8 mouse cellular contexts compared by ENCODE assay signal in the genomic region with DNA sequence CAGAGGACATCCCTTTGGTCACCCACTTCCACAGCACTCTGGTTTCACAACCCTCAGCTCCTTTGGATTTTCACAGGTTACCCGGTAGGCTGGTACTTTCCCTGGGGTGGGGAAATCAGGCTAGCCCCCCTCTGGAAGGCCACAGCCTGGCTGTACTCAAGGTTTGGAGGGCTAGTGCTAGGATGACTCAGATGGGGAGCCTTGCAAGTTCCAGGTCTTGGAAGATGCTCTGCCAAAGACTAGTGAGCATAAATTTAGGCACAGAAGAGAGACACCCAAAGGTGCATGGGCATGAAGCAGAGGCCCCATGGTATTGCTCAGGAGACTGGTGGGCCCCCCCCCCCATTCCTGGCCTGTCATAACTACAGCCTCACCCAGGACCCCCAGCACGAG. TPM values are rescaled to one million over a fixed set of nuclear protein-coding genes. Genes with fewer than 3 reads are reported as not detected.
DNase-seq lines count a peak whose midpoint lies in the region; ATAC-seq and TF ChIP-seq lines count a peak whose summit lies in the region.

No protein-coding gene starts in this region.

- H3K27ac ChIP-seq in heart, embryonic 13.5 days (replicated peaks): no peak overlapping the region
- peak overlapping the region; percentile 79 for H3K27ac ChIP-seq in forebrain, embryonic 15.5 days (replicated peaks)
- H3K27ac ChIP-seq in liver, postnatal 0 days (ENCODE audit: low read depth): no peak overlapping the region

- peak overlapping the region; percentile 89 for H3K9ac ChIP-seq in heart, embryonic 13.5 days
- H3K9ac ChIP-seq in forebrain, embryonic 15.5 days (replicated peaks): peak overlapping the region; percentile 96
- H3K9ac ChIP-seq in liver, postnatal 0 days (replicated peaks): no peak overlapping the region

- TF ChIP-seq EP300 in liver, postnatal 0 days (IDR thresholded peaks at IDR 0.05; ENCODE audit: low read depth): no peak

- 36% methylated on average over 2 of the region's 2 CpGs for WGBS in heart, embryonic 13.5 days
- 23% methylated on average over 2 of the region's 2 CpGs for WGBS in forebrain, embryonic 15.5 days
- 30% methylated on average over 2 of the region's 2 CpGs for WGBS in liver, postnatal 0 days (ENCODE audit: insufficient replicate concordance)

- H3K36me3 ChIP-seq in heart, embryonic 13.5 days: no peaks in the 10 kb centered on the region
- H3K36me3 ChIP-seq in E14TG2a.4 (ENCODE audit: insufficient read depth, low read length): no peaks in the 10 kb centered on the region
- peaks cover 14% of the 10 kb centered on the region for H3K36me3 ChIP-seq in forebrain, embryonic 15.5 days
- H3K36me3 ChIP-seq in liver, postnatal 0 days (replicated peaks; ENCODE audit: insufficient read depth, low read length): no peaks in the 10 kb centered on the region

- H3K4me1 ChIP-seq in heart, embryonic 13.5 days: peaks cover 30% of the 10 kb centered on the region
- H3K4me1 ChIP-seq in E14TG2a.4 (replicated peaks; ENCODE audit: low read depth, low read length): peaks cover 44% of the 10 kb centered on the region
- H3K4me1 ChIP-seq in forebrain, embryonic 15.5 days: peaks cover 43% of the 10 kb centered on the region
- H3K4me1 ChIP-seq in liver, postnatal 0 days (ENCODE audit: insufficient read depth): peaks cover 14% of the 10 kb centered on the region

- peak overlapping the region; percentile 98 for H3K4me2 ChIP-seq in heart, embryonic 13.5 days
- peak overlapping the region; percentile 87 for H3K4me2 ChIP-seq in forebrain, embryonic 15.5 days (replicated peaks)
- H3K4me2 ChIP-seq in liver, postnatal 0 days (ENCODE audit: low read depth, low read length): peak overlapping the region; percentile 84

- peak overlapping the region; percentile 83 for H3K4me3 ChIP-seq in heart, embryonic 13.5 days
- peak overlapping the region; percentile 77 for H3K4me3 ChIP-seq in E14TG2a.4 (replicated peaks; ENCODE audit: low read length)
- peak overlapping the region; percentile 87 for H3K4me3 ChIP-seq in forebrain, embryonic 15.5 days
- H3K4me3 ChIP-seq in liver, postnatal 0 days (ENCODE audit: low read depth, low read length): peak overlapping the region; percentile 58

- DNase-seq in heart, adult 9 months (ENCODE audit: low spot score in 2 of 2): no peak
- DNase-seq in liver, postnatal 0 days: no peak
- no peak for DNase-seq in left cerebral cortex, postnatal 14 days (ENCODE audit: low spot score in 2 of 2)
- no peak for DNase-seq in thymus, postnatal 36 days

- intact Hi-C loops in left cerebral cortex, postnatal 14 days (cut with DNase I): loop anchor here (5.0 kb wide), 1 partner anchor 168 kb away; no protein-coding TSS in a partner anchor

- H3K27me3 ChIP-seq in heart, embryonic 13.5 days (replicated peaks): peaks cover 83% of the 10 kb centered on the region
- H3K27me3 ChIP-seq in E14TG2a.4 (ENCODE audit: insufficient read depth, low read length): peaks cover 95% of the 10 kb centered on the region
- H3K27me3 ChIP-seq in forebrain, embryonic 15.5 days: peaks cover 21% of the 10 kb centered on the region
- H3K27me3 ChIP-seq in liver, postnatal 0 days (ENCODE audit: insufficient read depth, low read length): peaks cover 52% of the 10 kb centered on the region

- ATAC-seq in heart, embryonic 13.5 days (ENCODE audit: extremely low read depth, insufficient number of reproducible peaks, low FRiP score, low TSS enrichment): no peak
- ATAC-seq in forebrain, embryonic 15.5 days (replicated peaks): no peak
- ATAC-seq in liver, postnatal 0 days: no peak
- no peak for ATAC-seq in inflammation-experienced regulatory T-cells, adult 6 months

- TF ChIP-seq CTCF in E14TG2a.4 (conservative IDR thresholded peaks at IDR 0.05; ENCODE audit: low read length): no peak
- TF ChIP-seq CTCF in liver, postnatal 0 days (IDR thresholded peaks at IDR 0.05; ENCODE audit: low read depth): no peak

- no peaks in the 10 kb centered on the region for H3K9me3 ChIP-seq in heart, embryonic 13.5 days
- peaks cover 1% of the 10 kb centered on the region; the same call in 1 of the 2 replicates for H3K9me3 ChIP-seq in E14TG2a.4 (ENCODE audit: low read length)
- no peaks in the 10 kb centered on the region for H3K9me3 ChIP-seq in forebrain, embryonic 15.5 days
- no peaks in the 10 kb centered on the region for H3K9me3 ChIP-seq in liver, postnatal 0 days (ENCODE audit: low read length)

RNA-seq across cellular contexts. Expression of gene Sept5, which starts 0.8 kb away (rescaled TPM):
- polyA plus RNA-seq in heart, embryonic 13.5 days (2015; fragmentation: Nextera tagmentation; extraction: Ambion mirVana): 8.8 TPM in 2 replicates
- 194 and 203 TPM in 2 replicates for polyA plus RNA-seq in forebrain, embryonic 15.5 days (2015; fragmentation: Nextera tagmentation; extraction: Ambion mirVana)
- polyA plus RNA-seq in liver, postnatal 0 days (2015; fragmentation: Nextera tagmentation; extraction: Ambion mirVana): 3.0 and 3.2 TPM in 2 replicates
- polyA plus RNA-seq in inflammation-experienced regulatory T-cells, adult 6 months (2017; shearing (Covaris generic)): under 1 TPM; 0.72 to 0.78 (median 0.77) TPM
- 100 to 1,000 TPM; 866 to 932 TPM for total RNA-seq in left cerebral cortex, postnatal 14 days (2021)

RNA-seq across cellular contexts. Expression of gene Gm49601, which starts 2.7 kb away (rescaled TPM):
- polyA plus RNA-seq in heart, embryonic 13.5 days (2015; fragmentation: Nextera tagmentation; extraction: Ambion mirVana): 1.4 and 1.8 TPM in 2 replicates
- 20.5 and 22.0 TPM in 2 replicates for polyA plus RNA-seq in forebrain, embryonic 15.5 days (2015; fragmentation: Nextera tagmentation; extraction: Ambion mirVana)
- 0.32 TPM in 1 of 2 replicates, not detected in the other for polyA plus RNA-seq in liver, postnatal 0 days (2015; fragmentation: Nextera tagmentation; extraction: Ambion mirVana)
- polyA plus RNA-seq in inflammation-experienced regulatory T-cells, adult 6 months (2017; shearing (Covaris generic)): not detected
- 100 to 1,000 TPM; 216 to 232 TPM for total RNA-seq in left cerebral cortex, postnatal 14 days (2021)

RNA-seq across cellular contexts. Expression of gene Gp1bb, which starts 6.7 kb away (rescaled TPM):
- 4.4 and 6.1 TPM in 2 replicates for polyA plus RNA-seq in heart, embryonic 13.5 days (2015; fragmentation: Nextera tagmentation; extraction: Ambion mirVana)
- polyA plus RNA-seq in forebrain, embryonic 15.5 days (2015; fragmentation: Nextera tagmentation; extraction: Ambion mirVana): 9.7 and 10.1 TPM in 2 replicates
- polyA plus RNA-seq in liver, postnatal 0 days (2015; fragmentation: Nextera tagmentation; extraction: Ambion mirVana): 55.8 and 56.5 TPM in 2 replicates
- not detected for polyA plus RNA-seq in inflammation-experienced regulatory T-cells, adult 6 months (2017; shearing (Covaris generic))
- 1 to 10 TPM; 1.8 to 2.5 TPM for total RNA-seq in left cerebral cortex, postnatal 14 days (2021)

RNA-seq across cellular contexts. Expression of gene Tbx1, which starts 38.5 kb away (rescaled TPM):
- polyA plus RNA-seq in heart, embryonic 13.5 days (2015; fragmentation: Nextera tagmentation; extraction: Ambion mirVana): 0.42 and 1.1 TPM in 2 replicates
- 0.70 and 0.93 TPM in 2 replicates for polyA plus RNA-seq in forebrain, embryonic 15.5 days (2015; fragmentation: Nextera tagmentation; extraction: Ambion mirVana)
- polyA plus RNA-seq in liver, postnatal 0 days (2015; fragmentation: Nextera tagmentation; extraction: Ambion mirVana): 0.40 TPM in 1 of 2 replicates, not detected in the other
- polyA plus RNA-seq in inflammation-experienced regulatory T-cells, adult 6 months (2017; shearing (Covaris generic)): not detected
- total RNA-seq in left cerebral cortex, postnatal 14 days (2021): 1 to 10 TPM; 2.0 to 2.2 TPM

Comparison
In these comparisons a context has a peak if more than half of its experiments do, and no peak if none do; other contexts are left out.
1. RNA of gene Sept5, which starts 0.8 kb away (polyA plus RNA-seq): 194 to 203 TPM in forebrain, embryonic 15.5 days; 8.8 TPM in heart, embryonic 13.5 days, 3.0 to 3.2 TPM in liver, postnatal 0 days and 0.72 to 0.78 TPM in inflammation-experienced regulatory T-cells, adult 6 months; every median in the first group is over 10 times any median in the second.
2. Peak in every context shown above with its lines, with median percentiles within 50 percentile points of each other: H3K4me2 ChIP-seq and H3K4me3 ChIP-seq.